11 mouse cellular contexts compared by ENCODE assay signal in the genomic region with DNA sequence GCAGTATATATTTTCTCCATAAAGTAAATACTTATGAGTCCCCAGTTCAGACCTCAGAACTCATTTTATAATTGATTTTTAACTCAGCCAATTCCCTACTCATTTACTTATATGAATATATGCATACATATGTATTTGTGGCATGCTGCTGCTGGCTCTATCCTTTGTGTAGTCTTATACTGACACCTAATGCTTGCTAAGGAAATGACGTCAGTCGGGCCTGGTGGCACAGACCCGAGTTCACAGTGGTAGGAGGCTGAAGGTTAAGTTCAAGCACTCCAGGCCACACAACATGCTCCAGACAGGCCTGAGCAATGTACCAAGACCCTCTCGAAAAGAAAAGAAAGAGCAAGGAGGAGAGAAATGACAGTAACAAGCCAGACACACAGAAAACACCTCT. TPM values are rescaled to one million over a fixed set of nuclear protein-coding genes. Genes with fewer than 3 reads are reported as not detected.
DNase-seq lines count a peak whose midpoint lies in the region; ATAC-seq and TF ChIP-seq lines count a peak whose summit lies in the region.
"Had no signal": no experiment of that assay in that cellular context is flagged by ENCODE, and none has a peak within 500 bp of the region (broad histone marks: within the 10 kb centered on the region; RNA-seq: fewer than 3 reads in every experiment).

No protein-coding gene starts in this region.

- no peak overlapping the region for H3K4me2 ChIP-seq in forebrain, embryonic 16.5 days (ENCODE audit: low read length)
- no peak overlapping the region for H3K4me2 ChIP-seq in midbrain, postnatal 0 days (ENCODE audit: low read depth, low read length, poor library complexity, severe bottlenecking)

- ATAC-seq in forebrain, embryonic 16.5 days, result peak; percentile 75; the same call in 1 of the 2 replicates
- ATAC-seq in midbrain, postnatal 0 days (ENCODE audit: low FRiP score), result peak; percentile 76

- intact Hi-C loops in left cerebral cortex, adult 2 months (cut with DNase I), result loop anchor here (5.0 kb wide), 1 partner anchor 184 kb away; no protein-coding TSS in a partner anchor
- intact Hi-C loops in left cerebral cortex, postnatal 14 days (cut with DNase I), result no loop called here

- H3K9ac ChIP-seq in MEL (ENCODE audit: control insufficient read depth, low read depth, low read length, poor library complexity, severe bottlenecking), result no peak overlapping the region
- no peak overlapping the region for H3K9ac ChIP-seq in forebrain, embryonic 16.5 days (replicated peaks; ENCODE audit: low read depth, low read length)
- no peak overlapping the region for H3K9ac ChIP-seq in midbrain, postnatal 0 days (replicated peaks; ENCODE audit: low read length, poor library complexity, severe bottlenecking)

- no peak for DNase-seq in left cerebral cortex, adult 2 months (ENCODE audit: extremely low spot score in 1 of 2, low spot score in 2 of 2)
- DNase-seq in left cerebral cortex, postnatal 14 days (ENCODE audit: low spot score in 2 of 2), result no peak
- peak; percentile 28 for DNase-seq in MEL (ENCODE audit: low read depth, low spot score)
- peak; percentile 53 for DNase-seq in midbrain, postnatal 0 days (ENCODE audit: low spot score)
- DNase-seq in layer of hippocampus, adult 11-12 months (ENCODE audit: low spot score), result no peak
- DNase-seq in yolk sac, embryonic 10.5 days (ENCODE audit: low spot score), result no peak
- DNase-seq in adrenal gland, postnatal 14 days, result no peak
- DNase-seq: gastrocnemius, postnatal 25 days had no signal

- no peak overlapping the region for H3K4me3 ChIP-seq in left cerebral cortex, adult 2 months
- no peak overlapping the region for H3K4me3 ChIP-seq in MEL (ENCODE audit: control insufficient read depth in 1 of 2, insufficient read depth in 1 of 2, low read depth in 2 of 2, low read length in 2 of 2)
- no peak overlapping the region for H3K4me3 ChIP-seq in forebrain, embryonic 16.5 days (replicated peaks; ENCODE audit: low read length)
- no peak overlapping the region for H3K4me3 ChIP-seq in midbrain, postnatal 0 days (ENCODE audit: low read depth, low read length)
- H3K4me3 ChIP-seq: megakaryocyte, embryonic 14.5 days had no signal

- H3K79me2 ChIP-seq in MEL (ENCODE audit: control insufficient read depth, insufficient read depth, low read length, poor library complexity), result no peaks in the 10 kb centered on the region

- no peak for TF ChIP-seq POLR2A in MEL (IDR thresholded peaks at IDR 0.05; ENCODE audit: control insufficient read depth in 1 of 2, insufficient read depth in 1 of 2, low read depth in 1 of 2, low read length in 2 of 2, poor library complexity in 1 of 2)

- H3K4me1 ChIP-seq in MEL (ENCODE audit: control insufficient read depth in 1 of 2, insufficient read depth in 2 of 2, low read length in 2 of 2), result no peaks in the 10 kb centered on the region
- H3K4me1 ChIP-seq in forebrain, embryonic 16.5 days (replicated peaks; ENCODE audit: control insufficient read depth, insufficient read depth, low read length), result no peaks in the 10 kb centered on the region
- H3K4me1 ChIP-seq in midbrain, postnatal 0 days (ENCODE audit: insufficient read depth, low read length), result no peaks in the 10 kb centered on the region

- H3K27ac ChIP-seq in left cerebral cortex, adult 2 months, result no peak overlapping the region
- no peak overlapping the region for H3K27ac ChIP-seq in MEL (ENCODE audit: control insufficient read depth, low read depth, low read length)
- no peak overlapping the region for H3K27ac ChIP-seq in forebrain, embryonic 16.5 days (ENCODE audit: low read length)
- no peak overlapping the region for H3K27ac ChIP-seq in midbrain, postnatal 0 days (ENCODE audit: low read depth, low read length)

- no peak for TF ChIP-seq EP300 in MEL (IDR thresholded peaks at IDR 0.05; ENCODE audit: low read depth in 1 of 2, low read length in 2 of 2)

- WGBS in forebrain, embryonic 16.5 days, result 64% methylated on average over 4 of the region's 4 CpGs
- WGBS in midbrain, postnatal 0 days, result 50% methylated on average over 4 of the region's 4 CpGs

- TF ChIP-seq RAD21 in MEL (IDR thresholded peaks at IDR 0.05; ENCODE audit: low read depth, low read length), result peak; percentile 52

- H3K9me3 ChIP-seq in MEL (replicated peaks; ENCODE audit: insufficient read depth, low read length), result no peaks in the 10 kb centered on the region
- H3K9me3 ChIP-seq in forebrain, embryonic 16.5 days (ENCODE audit: control insufficient read depth, low read length), result no peaks in the 10 kb centered on the region
- H3K9me3 ChIP-seq in midbrain, postnatal 0 days (ENCODE audit: low read length), result no peaks in the 10 kb centered on the region

- peaks cover 0 to 1% of the 10 kb centered on the region in 2 experiments; a peak in 2 of 4 replicates for H3K27me3 ChIP-seq in MEL (ENCODE audit: control insufficient read depth in 1 of 2, insufficient read depth in 2 of 2, low read length in 2 of 2)
- no peaks in the 10 kb centered on the region for H3K27me3 ChIP-seq in forebrain, embryonic 16.5 days (replicated peaks; ENCODE audit: control insufficient read depth, insufficient read depth, low read length)
- no peaks in the 10 kb centered on the region for H3K27me3 ChIP-seq in midbrain, postnatal 0 days (ENCODE audit: insufficient read depth, low read length)

- no peaks in the 10 kb centered on the region for H3K36me3 ChIP-seq in MEL (ENCODE audit: control insufficient read depth in 1 of 2, insufficient read depth in 2 of 2, low read length in 2 of 2)
- no peaks in the 10 kb centered on the region for H3K36me3 ChIP-seq in forebrain, embryonic 16.5 days (ENCODE audit: control insufficient read depth, insufficient read depth)
- H3K36me3 ChIP-seq in midbrain, postnatal 0 days (ENCODE audit: insufficient read depth, low read length), result no peaks in the 10 kb centered on the region

- TF ChIP-seq CTCF in left cerebral cortex, adult 2 months (IDR thresholded peaks at IDR 0.05), result peak; percentile 34
- peak in 1 of 3 experiments; percentile 50; a peak in 2 of 6 replicates for TF ChIP-seq CTCF in MEL (IDR thresholded peaks at IDR 0.05 in 2 of 3, conservative IDR thresholded peaks at IDR 0.05 in 1 of 3; ENCODE audit: control insufficient read depth in 1 of 3, insufficient read depth in 1 of 3, low read depth in 2 of 3, low read length in 3 of 3, poor library complexity in 1 of 3, severe bottlenecking in 1 of 3)
- TF ChIP-seq CTCF in midbrain, postnatal 0 days (IDR thresholded peaks at IDR 0.05), result peak; percentile 72

TF ChIP-seq in MEL, 35 proteins besides CTCF, POLR2A, EP300 and RAD21:
- TF ChIP-seq RCOR1 (IDR thresholded peaks at IDR 0.05; ENCODE audit: low read depth, low read length) (no peak), SMC3 (IDR thresholded peaks at IDR 0.05; ENCODE audit: low read depth, low read length) (peak; percentile 42), ZC3H11A (IDR thresholded peaks at IDR 0.05; ENCODE audit: low read depth, low read length) (0 out of 2 replicates have a peak, but pooled peaks have one; percentile 31)
TF ChIP-seq in MEL: peak in this region for 2.

RNA-seq across cellular contexts. Expression of gene Entpd6, which starts 7.4 kb away (rescaled TPM):
- total RNA-seq in left cerebral cortex, adult 2 months (2021), result 10 to 100 TPM; 46.5 to 51.5 TPM
- 10 to 100 TPM; 53.4 to 58.7 TPM for total RNA-seq in left cerebral cortex, postnatal 14 days (2021)
- 34.3 and 48.2 TPM in 2 replicates for total RNA-seq in MEL (2012; rRNA removed)
- polyA plus RNA-seq in MEL (2012; ENCODE audit: insufficient read depth in 1 of 2, insufficient read length in 2 of 2, low read depth in 1 of 2, low replicate concordance in 2 of 2, missing spikeins in 1 of 2), result 10 to 100 TPM in 1 of 2 experiments, not detected in 1; 47.9 TPM
- polyA plus RNA-seq in forebrain, embryonic 16.5 days (2015; fragmentation: Nextera tagmentation; extraction: Ambion mirVana), result 51.4 and 62.3 TPM in 2 replicates
- total RNA-seq in midbrain, postnatal 0 days (2014; rRNA removed), result 101 and 103 TPM in 2 replicates
- polyA plus RNA-seq in midbrain, postnatal 0 days (2015; fragmentation: Nextera tagmentation; extraction: Ambion mirVana), result 85.0 and 91.0 TPM in 2 replicates
- 11.3 and 12.1 TPM in 2 replicates for total RNA-seq in adrenal gland, postnatal 14 days (2021)

RNA-seq across cellular contexts. Expression of gene Pygb, which starts 45.1 kb away (rescaled TPM):
- 100 to 1,000 TPM; 126 to 127 TPM for total RNA-seq in left cerebral cortex, adult 2 months (2021)
- 100 to 1,000 TPM; 120 to 124 TPM for total RNA-seq in left cerebral cortex, postnatal 14 days (2021)
- 19.0 and 21.0 TPM in 2 replicates for total RNA-seq in MEL (2012; rRNA removed)
- 10 to 100 TPM in 1 of 2 experiments, not detected in 1; 26.5 TPM for polyA plus RNA-seq in MEL (2012; ENCODE audit: insufficient read depth in 1 of 2, insufficient read length in 2 of 2, low read depth in 1 of 2, low replicate concordance in 2 of 2, missing spikeins in 1 of 2)
- polyA plus RNA-seq in forebrain, embryonic 16.5 days (2015; fragmentation: Nextera tagmentation; extraction: Ambion mirVana), result 102 and 110 TPM in 2 replicates
- 228 and 281 TPM in 2 replicates for total RNA-seq in midbrain, postnatal 0 days (2014; rRNA removed)
- polyA plus RNA-seq in midbrain, postnatal 0 days (2015; fragmentation: Nextera tagmentation; extraction: Ambion mirVana), result 124 and 136 TPM in 2 replicates
- total RNA-seq in adrenal gland, postnatal 14 days (2021), result 41.7 and 45.3 TPM in 2 replicates

RNA-seq across cellular contexts. Expression of gene Vsx1, which starts 52.2 kb away (rescaled TPM):
- total RNA-seq in left cerebral cortex, adult 2 months (2021), result under 1 TPM in 1 of 2 experiments, not detected in 1; 0.11 TPM
- not detected for total RNA-seq in left cerebral cortex, postnatal 14 days (2021)
- total RNA-seq in MEL (2012; rRNA removed), result not detected in 2 replicates
- polyA plus RNA-seq in MEL (2012; ENCODE audit: insufficient read depth in 1 of 2, insufficient read length in 2 of 2, low read depth in 1 of 2, low replicate concordance in 2 of 2, missing spikeins in 1 of 2), result not detected
- not detected in 2 replicates for polyA plus RNA-seq in forebrain, embryonic 16.5 days (2015; fragmentation: Nextera tagmentation; extraction: Ambion mirVana)
- total RNA-seq in midbrain, postnatal 0 days (2014; rRNA removed), result 0.14 TPM in 1 of 2 replicates, not detected in the other
- polyA plus RNA-seq in midbrain, postnatal 0 days (2015; fragmentation: Nextera tagmentation; extraction: Ambion mirVana), result 0.07 and 0.11 TPM in 2 replicates
- not detected in 2 replicates for total RNA-seq in adrenal gland, postnatal 14 days (2021)
- total RNA-seq: gastrocnemius, postnatal 25 days had no signal
- polyA plus RNA-seq: spleen, adult 2 months had no signal

Comparison
In these comparisons a context has a peak if more than half of its experiments do, and no peak if none do; other contexts are left out.
1. DNase-seq: peak in MEL (single experiment) and midbrain, postnatal 0 days (single experiment); none in left cerebral cortex, adult 2 months (0 of 2), left cerebral cortex, postnatal 14 days (0 of 2), layer of hippocampus, adult 11-12 months (single experiment), yolk sac, embryonic 10.5 days (single experiment) and adrenal gland, postnatal 14 days (single experiment).